Mouse (Mus musculus) liver, adult 2 months (tissue): ENCODE data around the gene Cog1.

ENCODE experiments used
- CTCF ChIP-seq: fragments of 200-500 bp; IDR thresholded peaks from 2 replicates; pipeline ENCODE4 v1.5.1; 2011; ENCODE audit warnings: low read depth, low read length, control low read depth
- POLR2A ChIP-seq: fragments of 200-500 bp; IDR thresholded peaks from 2 replicates; pipeline ENCODE4 v1.6.1; 2011; ENCODE audit warnings: low read length, control low read depth; ENCODE audit not compliant: insufficient read depth; ENCODE audit errors: extremely low read depth

DNA sequence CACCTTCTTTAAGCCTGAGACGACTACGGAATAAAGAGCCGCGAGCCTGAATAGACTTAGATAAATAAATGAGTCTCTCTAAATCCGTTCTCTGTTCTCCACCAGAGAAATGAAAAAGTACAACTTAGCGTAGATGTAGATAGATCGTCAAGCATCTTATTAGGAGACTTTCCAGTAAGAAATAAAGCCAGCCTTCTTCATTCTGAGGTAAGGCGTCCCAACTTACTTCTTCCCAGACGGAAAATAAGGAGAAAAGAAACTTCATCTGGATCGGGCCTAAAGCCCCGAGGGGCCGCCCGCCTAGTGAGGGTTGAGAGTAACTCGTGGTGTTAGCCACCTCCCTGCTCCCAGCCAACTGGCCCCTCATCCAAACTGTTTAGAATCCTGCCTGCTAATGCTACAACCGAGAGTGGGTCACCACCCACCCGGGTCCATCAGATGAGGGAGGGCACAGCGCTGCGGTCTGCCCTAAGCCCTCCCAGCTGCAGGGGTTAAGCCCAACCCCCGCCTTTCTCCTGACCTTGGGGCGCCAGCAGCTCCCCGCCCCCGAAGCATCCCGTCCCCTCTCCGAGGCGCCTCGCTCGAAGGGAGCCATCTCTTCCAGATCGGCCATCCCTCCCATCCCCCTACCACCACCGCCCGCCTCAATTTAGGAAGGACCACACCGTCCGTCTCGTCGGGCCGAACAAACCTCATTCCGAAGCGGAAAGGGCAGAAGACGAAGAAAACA is 34.1 kb downstream of the Cog1 start:
- TF ChIP-seq POLR2A: no peak
- TF ChIP-seq CTCF: no peak
